Mouse (Mus musculus): Measurements from ENCODE around the gene Fgd6.
A peak's percentile ranks its signal among the peaks of the same experiment; 100 is the strongest.

Fgd6 gene

DNA sequence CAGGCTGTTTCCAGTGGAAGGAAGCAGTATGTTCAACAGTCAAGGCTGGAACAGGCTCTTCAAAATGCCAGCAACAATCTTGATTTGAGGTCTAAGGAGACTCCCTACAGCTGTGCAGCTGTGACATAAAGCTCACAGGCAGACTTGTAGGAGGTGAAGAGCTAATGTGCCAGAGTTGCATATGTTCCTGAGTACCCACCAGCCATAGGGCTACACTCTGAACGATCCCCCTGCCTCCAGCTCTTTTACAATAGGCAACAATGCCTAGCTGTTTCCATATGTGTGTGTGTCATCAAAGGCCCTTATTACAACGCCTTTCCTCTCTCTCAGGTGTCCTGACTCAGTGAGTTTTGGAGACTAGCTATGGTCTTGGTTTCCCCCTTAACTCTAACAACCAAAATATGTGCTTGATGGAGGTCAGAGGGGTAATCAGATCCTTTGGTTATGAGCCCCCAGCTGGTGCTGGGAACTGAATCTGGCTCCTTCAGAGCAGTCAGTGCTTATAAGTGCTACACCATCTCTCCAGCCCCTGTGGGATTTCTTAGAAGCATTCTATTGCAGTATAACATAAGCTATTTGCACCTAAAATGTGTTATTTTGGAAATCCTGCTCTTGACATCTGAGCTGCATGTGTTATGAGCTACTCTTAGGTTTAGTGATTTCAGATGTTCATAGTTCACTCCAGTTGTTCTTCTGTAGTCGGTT lies 104.6 kb downstream of the Fgd6 start:
- DNase-seq = no peak

DNA sequence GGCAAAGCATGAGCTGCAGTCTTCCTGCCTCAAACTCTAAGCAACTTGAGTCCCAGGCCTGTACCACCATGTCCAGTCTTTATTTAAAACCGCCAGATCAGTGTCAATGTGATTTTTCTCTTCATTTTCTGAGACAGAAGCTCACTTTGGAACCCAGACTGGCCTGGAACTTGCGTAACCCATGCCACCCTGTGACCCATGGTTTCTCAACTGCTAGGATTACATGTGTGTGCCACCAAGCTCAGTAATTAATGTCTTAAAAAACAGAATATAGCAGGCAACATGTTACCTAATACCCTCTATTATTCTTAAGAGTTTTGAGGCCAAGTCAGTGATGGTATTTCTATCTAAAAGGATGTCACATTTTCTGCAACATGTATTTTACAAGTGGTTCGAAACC lies 106.6 kb downstream of the Fgd6 start:
- no peak for DNase-seq

DNA sequence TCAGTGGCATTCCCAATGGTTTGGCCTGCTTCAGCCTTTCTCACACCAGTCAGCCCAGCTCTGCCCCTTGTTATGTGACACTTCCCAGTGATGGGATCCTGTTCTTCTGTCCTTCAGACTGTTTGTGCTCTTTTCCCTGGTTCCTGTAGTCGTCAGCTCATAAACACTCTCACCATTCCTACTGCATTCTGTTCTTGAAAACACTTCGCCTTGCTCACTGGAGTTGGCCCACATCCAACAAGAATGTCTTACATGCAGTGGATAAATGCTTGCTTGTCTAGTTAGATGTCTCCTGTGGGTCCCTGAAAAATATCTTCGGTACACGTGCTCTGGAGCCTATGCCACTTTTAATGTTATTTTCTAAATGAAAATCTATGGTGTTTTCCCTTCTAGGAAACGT lies 108.8 kb downstream of the Fgd6 start:
- no peak for DNase-seq

DNA sequence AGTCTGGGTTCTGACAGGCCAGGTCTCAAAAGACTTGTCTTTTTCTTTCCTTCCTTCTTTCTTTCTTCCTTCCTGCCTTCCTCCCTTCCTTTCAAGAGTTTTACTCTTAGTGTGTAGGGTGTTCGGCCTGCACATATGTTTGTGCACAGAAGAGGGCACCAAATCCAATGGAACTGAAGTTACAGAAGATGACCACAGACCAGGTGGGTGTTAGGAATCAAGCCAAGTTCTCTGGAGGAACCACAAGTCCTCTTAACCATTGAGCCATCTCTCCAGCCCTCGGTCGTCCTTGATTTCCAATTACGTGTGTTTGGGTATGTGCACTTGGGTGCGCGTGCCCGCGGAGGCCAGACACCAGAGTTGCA lies 111.6 kb downstream of the Fgd6 start:
- no peak for DNase-seq

DNA sequence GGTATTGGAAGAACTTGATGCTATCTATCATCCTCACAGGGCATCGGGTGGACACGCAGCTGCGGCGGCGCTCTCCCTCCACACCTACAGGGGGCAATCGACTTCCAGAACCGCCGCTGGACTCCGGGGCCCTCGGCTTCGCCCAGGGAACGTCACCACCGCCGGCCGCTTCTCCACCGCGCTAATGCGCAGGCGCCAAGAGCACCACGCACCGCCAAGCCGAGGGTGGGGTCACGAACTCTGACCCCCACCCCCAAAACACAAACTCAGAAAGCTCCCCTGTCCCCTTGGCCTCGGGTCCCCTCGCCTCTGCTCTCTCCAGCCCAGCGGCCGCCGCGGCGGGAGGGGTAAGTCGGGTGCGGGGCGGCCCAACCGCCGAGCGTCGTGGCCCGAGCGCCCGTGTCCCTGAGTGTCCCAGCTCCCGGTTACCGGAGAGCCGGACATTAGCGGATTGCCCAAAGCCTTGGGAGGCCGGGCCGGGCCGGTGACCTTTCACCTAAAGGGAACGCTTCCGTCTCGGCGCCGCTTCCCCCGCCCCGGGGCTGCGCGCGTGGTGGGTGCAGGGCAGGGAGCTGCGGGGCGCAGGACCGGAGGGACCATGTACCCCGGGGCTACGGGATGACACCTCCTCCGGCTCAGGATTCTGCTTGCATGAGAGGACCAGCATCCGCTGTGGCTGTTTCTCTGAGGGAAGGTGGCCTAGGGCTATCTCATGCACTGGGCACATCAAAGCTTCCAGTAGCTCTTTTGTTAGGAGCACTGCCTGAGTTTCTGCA lies 112.1 kb downstream of the Fgd6 start, which contains the start of gene Nr2c1:
TSS of gene Nr2c1 (plus strand) at position 268 of the 776 bp plus-strand sequence.
- DNase-seq = peak; percentile 91

DNA sequence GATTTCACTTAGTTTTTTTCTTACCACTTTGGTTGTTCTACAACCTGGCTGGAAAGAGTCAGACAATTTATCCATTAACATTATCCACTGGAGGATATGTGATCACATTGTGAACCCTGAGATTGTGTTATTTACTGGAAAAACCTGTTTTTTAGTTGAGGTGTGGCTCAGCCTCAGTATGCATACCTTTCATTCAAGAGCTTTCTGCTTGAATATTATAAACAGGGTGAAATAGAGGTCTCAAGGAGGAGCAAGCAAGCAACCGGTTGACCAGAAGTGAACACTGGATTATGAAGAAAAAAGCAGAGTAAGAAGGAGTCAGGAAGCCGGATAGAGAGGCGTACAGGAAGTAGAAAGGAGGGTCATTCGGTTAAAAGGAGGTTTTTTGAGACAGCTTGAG lies 115.7 kb downstream of the Fgd6 start:
- no peak for DNase-seq

DNA sequence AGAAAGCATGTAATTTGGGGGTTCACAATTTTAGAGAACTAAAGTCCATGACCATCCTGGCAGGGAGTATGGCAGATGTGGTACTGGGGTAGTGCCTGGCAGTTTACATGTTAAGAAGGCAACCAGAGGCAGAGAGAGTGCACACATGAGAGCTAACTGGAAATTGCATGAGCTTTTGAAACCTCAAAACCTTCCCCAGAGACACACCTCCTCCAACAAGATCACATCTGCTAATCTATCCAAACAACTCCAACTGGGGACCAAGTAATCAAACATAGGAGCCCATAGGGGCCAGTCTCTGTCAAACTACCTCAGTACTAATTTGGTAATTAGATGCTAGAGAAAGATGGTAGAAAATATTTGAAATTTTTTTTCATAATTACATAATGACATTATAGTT lies 118.0 kb downstream of the Fgd6 start:
- no peak for DNase-seq

DNA sequence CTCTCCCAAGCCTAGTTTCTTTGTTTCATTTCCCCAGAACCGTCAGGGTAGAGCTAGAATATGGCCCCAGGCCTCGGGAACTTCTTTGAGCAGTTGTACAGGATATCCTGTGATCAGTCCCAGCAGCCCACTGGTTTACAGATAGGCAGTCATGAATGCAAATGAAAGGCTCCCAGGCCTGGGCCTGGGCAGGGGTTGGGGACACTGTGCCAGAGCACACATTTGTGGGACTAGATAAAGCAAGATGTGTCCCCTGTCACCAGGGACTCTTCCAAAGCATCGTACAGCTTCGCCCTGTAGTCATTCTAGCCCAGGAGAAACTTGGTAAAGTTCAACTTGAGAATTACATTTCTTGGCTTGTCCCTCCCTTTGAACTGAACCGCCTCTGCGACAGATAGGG lies 123.2 kb downstream of the Fgd6 start:
- no peak for DNase-seq

DNA sequence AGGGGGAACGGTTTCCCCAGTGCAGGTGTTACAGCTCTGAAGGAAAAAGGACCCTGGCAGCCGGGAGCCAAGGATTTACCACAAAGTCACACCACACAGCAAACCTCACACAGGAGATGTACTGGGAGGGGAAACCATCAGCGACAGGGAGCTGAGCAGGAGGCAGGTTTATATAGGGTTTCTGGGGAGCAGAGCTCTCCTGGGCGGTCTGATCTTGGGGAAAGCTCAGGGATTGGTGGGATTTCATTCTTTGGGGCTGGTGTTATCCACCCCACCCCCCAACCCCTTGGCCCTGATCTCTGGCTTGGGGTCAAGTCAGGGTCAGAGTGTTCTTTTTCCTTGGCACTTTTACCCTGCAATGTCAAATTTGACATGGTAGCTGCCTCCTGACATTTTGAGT lies 123.6 kb downstream of the Fgd6 start:
- no peak for DNase-seq

DNA sequence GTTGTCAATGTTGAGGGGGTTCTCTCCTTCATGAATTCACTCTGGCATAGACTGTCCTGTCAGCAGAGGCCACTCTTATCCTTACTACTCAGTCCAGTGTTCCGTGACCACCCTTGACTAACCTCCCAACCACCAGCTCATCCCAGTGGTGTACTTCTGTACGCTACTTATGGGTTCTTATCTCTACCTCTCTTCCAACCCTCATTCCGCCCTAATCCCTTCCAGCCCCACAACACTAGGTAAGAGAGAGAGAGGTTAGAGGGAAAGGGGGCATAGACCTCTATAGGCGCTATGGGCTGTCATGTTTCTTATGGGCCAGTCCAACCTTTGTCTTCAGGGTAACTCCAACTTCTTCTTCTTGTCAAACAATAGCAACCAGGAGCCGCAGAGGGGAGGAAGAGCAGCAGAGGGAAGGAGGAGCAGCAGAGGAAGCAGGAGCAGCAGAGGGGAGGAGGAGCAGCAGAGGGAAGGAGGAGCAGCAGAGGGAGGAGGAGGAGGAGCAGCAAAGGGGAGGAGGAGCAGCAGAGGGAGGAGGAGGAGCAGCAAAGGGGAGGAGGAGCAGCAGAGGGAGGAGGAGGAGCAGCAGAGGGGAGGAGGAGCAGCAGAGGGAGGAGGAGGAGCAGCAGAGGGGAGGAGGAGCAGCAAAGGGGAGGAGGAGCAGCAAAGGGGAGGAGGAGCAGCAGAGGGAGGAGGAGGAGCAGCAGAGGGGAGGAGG lies 125.4 kb downstream of the Fgd6 start:
- no peak for DNase-seq

DNA sequence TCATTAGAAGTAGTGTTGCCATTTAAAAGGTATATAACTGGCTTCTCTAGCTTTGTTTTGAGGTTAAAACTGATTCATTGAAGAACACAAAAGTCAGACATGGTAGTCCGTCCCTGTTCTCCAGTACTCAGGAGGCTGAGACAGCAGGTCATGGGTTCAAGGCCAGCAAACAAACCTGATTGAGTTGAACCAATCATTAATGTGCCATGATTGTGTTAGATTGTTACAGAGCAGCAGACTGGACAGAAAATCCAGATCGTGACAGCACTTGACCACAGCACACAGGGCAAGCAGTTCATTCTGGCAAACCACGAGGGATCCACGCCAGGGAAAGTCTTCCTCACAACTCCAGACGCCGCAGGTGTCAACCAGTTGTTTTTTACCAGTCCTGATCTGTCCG lies 126.2 kb downstream of the Fgd6 start:
- DNase-seq = no peak

DNA sequence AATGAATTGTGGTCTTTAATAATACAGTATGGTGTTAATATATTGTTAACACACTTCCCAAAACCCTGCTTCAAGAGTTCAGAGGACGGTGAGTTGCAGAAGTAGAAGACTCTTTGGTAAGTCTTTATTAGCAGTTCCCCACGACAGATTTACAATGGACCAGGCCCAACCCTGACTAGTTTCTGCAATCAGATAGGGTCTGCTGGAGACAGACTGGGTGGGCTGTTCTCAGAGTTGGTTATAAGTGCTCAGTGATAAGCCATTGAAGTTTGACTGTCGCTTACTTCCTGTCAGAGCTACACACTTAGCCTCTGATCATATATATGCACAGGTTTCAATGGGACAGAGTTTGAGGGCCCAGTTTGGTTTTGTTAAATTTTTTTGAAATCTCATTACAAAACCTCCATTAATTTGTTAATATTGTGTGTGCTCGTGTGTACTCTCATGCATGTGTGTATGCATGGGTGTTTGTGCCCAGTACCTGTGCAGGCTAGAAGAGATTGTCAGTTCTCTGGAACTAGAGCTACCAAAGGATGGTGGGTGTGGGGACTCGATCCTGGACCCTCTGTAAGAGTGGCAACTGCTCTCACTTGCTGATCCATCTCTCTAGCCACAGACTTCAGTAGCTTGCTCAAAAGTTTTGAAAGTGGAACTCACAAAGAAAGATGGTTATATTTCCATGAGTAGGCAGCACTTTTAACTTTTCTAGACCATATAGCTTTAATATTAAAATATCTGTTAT lies 128.5 kb downstream of the Fgd6 start:
- no peak for DNase-seq

DNA sequence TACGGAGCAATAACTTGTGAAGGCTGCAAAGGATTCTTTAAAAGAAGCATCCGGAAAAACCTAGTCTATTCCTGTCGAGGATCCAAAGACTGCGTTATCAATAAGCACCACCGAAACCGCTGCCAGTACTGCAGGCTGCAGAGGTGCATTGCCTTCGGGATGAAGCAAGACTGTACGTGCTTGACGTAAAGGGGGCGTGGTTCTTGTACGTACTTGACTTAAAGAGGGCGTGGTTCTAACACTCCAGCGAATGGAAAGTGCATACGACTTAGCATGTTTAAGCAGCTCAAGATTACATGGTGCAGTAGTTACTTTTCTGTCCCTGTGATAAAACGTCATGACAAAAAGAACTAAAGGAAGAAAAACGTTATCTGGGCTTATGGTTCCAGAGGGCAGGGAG lies 129.6 kb downstream of the Fgd6 start:
- DNase-seq = no peak

DNA sequence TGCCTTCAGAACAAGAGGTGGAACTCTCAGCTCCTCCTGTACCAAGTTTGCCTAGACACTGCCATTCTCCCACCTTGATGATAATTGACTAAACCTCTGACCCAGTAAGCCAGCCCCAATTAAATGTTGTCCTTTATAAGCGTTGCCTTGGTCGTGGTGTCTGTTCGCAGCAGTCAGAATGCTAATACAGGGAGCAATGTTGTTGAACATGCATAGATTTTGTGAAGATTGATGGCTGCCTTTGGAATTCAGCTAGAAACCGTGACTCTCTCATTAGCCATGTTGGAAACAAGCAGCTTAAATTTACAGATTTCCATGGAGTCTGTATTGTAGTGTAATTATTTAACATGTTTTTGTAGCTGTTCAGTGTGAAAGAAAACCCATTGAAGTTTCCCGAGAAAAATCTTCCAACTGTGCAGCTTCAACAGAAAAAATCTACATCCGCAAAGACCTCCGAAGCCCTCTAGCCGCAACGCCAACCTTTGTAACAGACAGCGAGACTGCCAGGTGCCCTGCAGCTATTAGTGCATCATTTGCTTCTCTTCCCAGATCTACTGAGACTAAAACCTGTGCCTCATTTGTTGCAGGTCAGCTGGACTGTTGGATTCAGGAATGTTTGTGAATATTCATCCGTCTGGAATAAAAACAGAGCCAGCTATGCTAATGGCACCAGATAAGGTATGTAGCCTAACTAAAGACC lies 131.4 kb downstream of the Fgd6 start:
- DNase-seq = no peak

DNA sequence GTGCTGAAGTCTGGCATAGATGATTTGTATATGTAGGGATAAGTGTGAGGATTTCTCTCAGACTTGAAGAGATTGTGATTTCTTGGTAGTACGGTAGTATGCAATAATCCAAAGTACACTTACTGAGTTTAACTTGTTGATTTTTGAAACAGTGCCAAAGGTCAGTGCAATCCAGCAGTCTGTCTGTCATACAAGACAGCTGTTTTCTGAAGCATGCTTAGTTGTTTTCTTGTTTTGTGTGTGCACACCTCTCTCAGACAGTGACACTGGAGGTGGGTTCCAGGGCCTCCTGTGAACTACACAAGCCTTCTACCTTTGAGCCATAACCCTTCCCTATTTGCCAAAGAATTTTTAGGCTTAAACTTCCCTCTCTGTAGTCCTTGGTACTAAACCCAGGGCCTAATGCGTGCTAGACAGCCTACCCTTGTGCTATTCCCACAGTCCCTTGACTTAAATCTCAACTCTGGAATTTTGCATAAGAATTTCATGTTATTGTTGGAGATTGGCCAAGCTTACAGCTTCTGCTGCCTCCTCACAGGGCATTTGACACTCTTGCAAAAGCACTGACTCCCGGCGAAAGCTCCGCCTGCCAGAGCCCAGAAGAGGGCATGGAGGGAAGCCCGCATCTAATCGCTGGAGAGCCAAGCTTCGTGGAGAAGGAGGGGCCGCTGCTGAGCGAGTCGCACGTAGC lies 135.8 kb downstream of the Fgd6 start:
- DNase-seq = peak; percentile 25

DNA sequence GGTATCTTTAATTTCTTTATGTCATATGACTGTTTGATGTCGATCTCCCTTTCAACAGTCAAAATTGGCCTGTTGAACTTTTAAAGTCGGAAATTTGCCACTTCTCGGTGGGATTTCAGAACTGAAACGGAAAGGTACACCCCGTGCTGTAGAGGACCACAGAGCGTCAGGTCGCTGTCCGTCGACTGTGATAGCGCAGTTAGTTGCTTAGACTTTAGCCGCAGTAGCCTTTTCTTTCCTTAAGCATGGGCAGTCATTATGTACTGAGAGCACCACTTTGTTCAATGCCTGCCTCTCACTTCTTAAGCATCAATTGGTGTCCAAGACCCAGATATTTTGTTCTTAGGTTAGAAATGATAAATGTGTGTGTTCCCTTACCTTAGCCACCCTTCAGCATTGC lies 136.3 kb downstream of the Fgd6 start:
- no peak for DNase-seq

DNA sequence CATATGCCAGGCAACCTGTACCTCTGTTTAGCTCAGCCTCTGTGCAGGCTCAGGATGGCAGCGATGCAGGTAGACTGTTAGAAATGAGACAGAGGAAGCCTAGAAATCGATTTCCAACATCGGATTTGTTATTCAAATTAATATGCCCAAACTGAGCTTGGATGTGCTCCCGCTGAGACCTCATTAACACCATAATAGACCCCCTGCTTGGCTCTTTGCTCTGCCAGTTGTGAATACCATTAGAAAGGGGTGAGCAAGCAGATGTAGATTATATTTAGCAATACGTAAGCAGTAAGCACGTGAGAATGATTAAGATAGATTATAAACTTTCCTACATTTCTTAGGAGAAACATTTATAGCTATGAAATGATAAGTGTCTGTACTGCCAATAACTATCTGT lies 136.9 kb downstream of the Fgd6 start:
- no peak for DNase-seq

DNA sequence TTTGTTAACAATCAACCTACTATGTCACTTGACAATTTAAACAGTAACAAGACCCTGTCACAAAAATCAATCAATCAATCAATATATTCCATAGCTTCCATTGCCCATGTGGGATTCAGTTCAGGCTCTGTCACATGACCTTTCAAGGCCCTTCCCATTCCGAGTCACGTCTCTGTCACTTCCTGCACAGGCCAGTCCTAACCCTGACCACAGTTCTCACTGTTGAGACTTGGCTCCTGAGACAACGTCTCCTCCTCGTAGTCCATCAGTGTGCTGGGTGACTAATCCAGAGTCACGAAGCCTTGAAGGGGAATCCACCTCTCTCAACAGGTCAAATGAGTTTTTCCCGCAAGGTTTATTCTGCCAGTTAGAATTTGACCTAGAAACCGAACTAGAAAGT lies 138.9 kb downstream of the Fgd6 start:
- DNase-seq = no peak

DNA sequence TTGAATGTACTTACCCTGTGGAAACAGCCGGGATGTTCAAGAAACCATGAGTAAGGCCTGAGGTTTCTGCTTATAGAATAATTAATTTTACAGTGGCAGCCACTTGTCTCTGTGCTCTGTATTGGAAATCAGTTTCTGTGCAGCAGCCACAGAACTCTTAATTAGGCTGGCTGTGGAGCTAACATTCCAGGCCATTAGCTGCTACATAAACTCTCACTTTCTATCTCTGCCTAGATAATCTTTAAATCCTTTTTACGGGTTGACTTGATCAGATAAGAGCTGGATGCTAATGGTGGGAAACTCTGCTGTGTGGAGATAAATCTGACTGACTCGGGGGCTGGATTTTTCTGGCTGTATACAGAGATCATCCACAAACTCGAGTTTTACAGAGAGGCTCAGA lies 147.4 kb downstream of the Fgd6 start:
- DNase-seq = no peak

Data from kidney, adult 11 months (tissue).